Mouse (Mus musculus) heart, postnatal 0 days (tissue): ENCODE measurements at regions not wholly inside any gene's neighbourhood (a gene's known extent, or its start where the extent isn't known, plus 50 kb on each side); places are given as distances from the start of the nearest gene placed in this dataset.

Experiments used
- ATAC-seq: fragments of 200-750 bp; cut with Nextera tagmentation; 2 replicates; pipeline ENCODE4 v1.8.0; 2017; ENCODE audit warnings: low read depth, moderate number of reproducible peaks, moderate library complexity; ENCODE audit not compliant: insufficient read depth
- DNase-seq: peaks from one replicate; pipeline ENCODE4 v3.0.0-alpha.2; 2016; ENCODE audit warnings: low spot score
- H3K27ac ChIP-seq: fragments of 300-500 bp; sonication (generic); 2 replicates; pipeline ENCODE4 v1.5.1; 2014; ENCODE audit warnings: low read depth, mild to moderate bottlenecking
- H3K27me3 ChIP-seq: fragments of 300-500 bp; sonication (generic); 2 replicates; pipeline ENCODE4 v1.6.1; 2014; ENCODE audit warnings: low read length, mixed read lengths; ENCODE audit not compliant: control insufficient read depth, insufficient read depth
- H3K36me3 ChIP-seq: fragments of 300-500 bp; sonication (generic); replicated peaks from 2 replicates; pipeline ENCODE4 v1.6.1; 2014; ENCODE audit warnings: low read length, mixed read lengths; ENCODE audit not compliant: control insufficient read depth, insufficient read depth
- H3K4me1 ChIP-seq: fragments of 300-500 bp; sonication (generic); 2 replicates; pipeline ENCODE4 v1.6.1; 2014; ENCODE audit warnings: antibody characterized with exemption; ENCODE audit not compliant: control insufficient read depth, insufficient read depth
- H3K4me2 ChIP-seq: fragments of 300-500 bp; sonication (generic); 2 replicates; pipeline ENCODE4 v1.6.1; 2014; ENCODE audit warnings: low read depth, mild to moderate bottlenecking, low read length, moderate library complexity
- H3K4me3 ChIP-seq: fragments of 300-500 bp; sonication (generic); 2 replicates; pipeline ENCODE4 v1.5.1; 2014; ENCODE audit warnings: low read depth, low read length
- H3K9ac ChIP-seq: fragments of 300-500 bp; sonication (generic); replicated peaks from 2 replicates; pipeline ENCODE4 v1.6.1; 2014; ENCODE audit warnings: low read depth, low read length, mixed read lengths
- H3K9me3 ChIP-seq: fragments of 300-500 bp; sonication (generic); replicated peaks from 2 replicates; pipeline ENCODE4 v1.6.1; 2016; ENCODE audit warnings: low read length; ENCODE audit not compliant: control insufficient read depth
- CTCF ChIP-seq: IDR thresholded peaks from 2 replicates; pipeline ENCODE4 v1.5.1; 2016; ENCODE audit warnings: antibody characterized with exemption, control low read depth, low read depth
- EP300 ChIP-seq: IDR thresholded peaks from 2 replicates; pipeline ENCODE4 v1.6.1; 2016; ENCODE audit warnings: antibody characterized with exemption, low read depth
- WGBS: fragments of 180-500 bp; shearing (Covaris S2); extraction: QIAGEN DNeasy Blood & Tissue Kit; methylation state at CpG from one replicate; pipeline ENCODE4 v1.1.7; 2014; 5-methylcytosine and 5-hydroxymethylcytosine counted together

DNA sequence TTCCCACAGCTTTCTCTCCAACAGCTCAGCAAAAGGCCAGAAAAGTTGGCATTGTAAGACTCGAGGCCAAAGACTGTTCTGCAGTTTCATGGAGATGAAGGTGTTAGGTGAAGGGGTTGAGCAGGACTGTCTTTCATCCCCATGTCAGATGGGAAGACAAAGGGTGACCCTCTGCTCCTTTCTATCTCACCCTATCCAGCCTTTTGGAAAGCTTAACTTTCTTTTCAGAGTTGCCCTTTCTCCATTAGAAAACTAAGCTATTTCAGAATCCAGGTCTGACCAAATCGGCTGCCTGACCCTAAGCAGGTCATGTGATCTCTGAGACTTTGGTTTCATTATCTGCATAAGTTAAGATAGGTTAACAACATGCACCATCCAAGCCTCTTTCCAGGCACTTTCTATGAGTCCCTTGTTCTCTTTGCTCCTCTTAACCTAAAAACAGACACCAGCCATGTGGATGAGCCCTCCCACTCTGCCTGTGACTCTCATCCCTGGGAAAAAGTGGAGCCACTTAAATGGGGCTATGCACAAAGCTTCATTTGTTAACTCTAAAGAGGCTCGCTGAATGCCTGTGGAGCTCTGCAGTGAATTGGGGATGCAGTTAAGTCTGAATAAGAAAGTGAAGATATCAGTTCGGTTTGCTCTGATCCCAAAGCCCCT lies 450.9 kb downstream of the Tns1 start:
- no peak overlapping the region for H3K4me2 ChIP-seq
- H3K27ac ChIP-seq, result no peak overlapping the region
- ATAC-seq, result no peak
- H3K9ac ChIP-seq, result no peak overlapping the region
- H3K9me3 ChIP-seq, result 0 out of 2 replicates have a peak, but pooled peaks cover 4% of the 10 kb centered on the region
- H3K36me3 ChIP-seq, result no peaks in the 10 kb centered on the region
- H3K27me3 ChIP-seq, result no peaks in the 10 kb centered on the region
- 37% methylated on average over 4 of the region's 4 CpGs for WGBS
- DNase-seq, result no peak
- H3K4me3 ChIP-seq, result no peak overlapping the region
- no peaks in the 10 kb centered on the region; the same call in 1 of the 2 replicates for H3K4me1 ChIP-seq
- TF ChIP-seq CTCF (no peak), EP300 (no peak)

GRCm38 (mm10) chr1:73672239-73672638 lies 452.0 kb downstream of the Tns1 start:
- DNase-seq (peak; percentile 91), ATAC-seq (peak; percentile 97)
- no peaks in the 10 kb centered on the region for H3K27me3 ChIP-seq
- H3K4me1 ChIP-seq, result no peaks in the 10 kb centered on the region; the same call in 1 of the 2 replicates
- H3K36me3 ChIP-seq, result no peaks in the 10 kb centered on the region
- no peak overlapping the region for H3K9ac ChIP-seq
- WGBS, result 19% methylated on average over 4 of the region's 4 CpGs
- H3K9me3 ChIP-seq, result 0 out of 2 replicates have a peak, but pooled peaks cover 4% of the 10 kb centered on the region
- no peak overlapping the region for H3K4me3 ChIP-seq
- TF ChIP-seq CTCF (no peak), EP300 (no peak)
- peak overlapping the region; percentile 36; the same call in 1 of the 2 replicates for H3K27ac ChIP-seq
- no peak overlapping the region for H3K4me2 ChIP-seq

GRCm38 (mm10) chr1:73668691-73669090 lies 455.6 kb downstream of the Tns1 start:
- no peak overlapping the region for H3K27ac ChIP-seq
- ATAC-seq (no peak), DNase-seq (no peak)
- H3K4me3 ChIP-seq, result no peak overlapping the region
- no peaks in the 10 kb centered on the region for H3K9me3 ChIP-seq
- TF ChIP-seq EP300 (no peak), CTCF (no peak)
- no peak overlapping the region for H3K9ac ChIP-seq
- no peaks in the 10 kb centered on the region for H3K4me1 ChIP-seq
- H3K27me3 ChIP-seq, result no peaks in the 10 kb centered on the region
- 82% methylated on average over 2 of the region's 2 CpGs for WGBS
- no peak overlapping the region for H3K4me2 ChIP-seq
- H3K36me3 ChIP-seq, result no peaks in the 10 kb centered on the region

- TF ChIP-seq CTCF, result no peak
- no peak for TF ChIP-seq EP300
- no peaks in the 10 kb centered on the region for H3K36me3 ChIP-seq
- no peaks in the 10 kb centered on the region for H3K27me3 ChIP-seq
- H3K9ac ChIP-seq, result no peak overlapping the region
- no peak overlapping the region for H3K4me3 ChIP-seq
- no peaks in the 10 kb centered on the region for H3K4me1 ChIP-seq
- 18% methylated on average over 1 of the region's 1 CpGs for WGBS
- H3K4me2 ChIP-seq, result no peak overlapping the region
- DNase-seq, result no peak
- no peaks in the 10 kb centered on the region for H3K9me3 ChIP-seq
- no peak for ATAC-seq
- H3K27ac ChIP-seq, result no peak overlapping the region
Observed at GRCm38 (mm10) chr1:73663546-73663945, 460.7 kb downstream of the Tns1 start.

DNA sequence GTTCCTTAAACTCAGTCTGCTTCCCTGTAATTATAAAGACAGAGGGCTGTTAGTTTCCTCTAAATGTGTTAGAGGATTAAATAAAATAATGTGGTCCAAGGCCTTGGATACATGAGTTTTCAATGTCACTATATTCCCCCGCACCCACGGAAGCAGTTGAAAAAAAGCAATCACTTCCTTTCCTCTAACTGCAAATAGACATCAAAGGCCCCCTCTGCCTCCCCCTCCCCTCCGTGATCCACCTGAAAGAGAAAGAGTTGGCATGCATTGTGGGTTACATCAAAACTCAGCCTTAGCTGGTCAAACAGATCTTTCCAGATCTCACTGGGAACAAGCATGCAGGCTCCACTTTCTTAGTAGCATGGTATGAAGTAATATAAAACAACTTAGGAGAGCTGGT lies 479.2 kb downstream of the Tns1 start:
- no peak for DNase-seq
- Histone ChIP-seq H3K4me1 (peaks cover 7% of the 10 kb centered on the region; the same call in 1 of the 2 replicates), H3K4me2 (no peak overlapping the region), H3K9ac (no peak overlapping the region), H3K9me3 (no peaks in the 10 kb centered on the region), H3K4me3 (no peak overlapping the region), H3K36me3 (no peaks in the 10 kb centered on the region), H3K27ac (peak overlapping the region; percentile 33), H3K27me3 (no peaks in the 10 kb centered on the region)
- WGBS, result 74% methylated on average over 3 of the region's 3 CpGs
- no peak for ATAC-seq
- no peak for TF ChIP-seq EP300
- TF ChIP-seq CTCF, result no peak

- no peak overlapping the region for H3K4me3 ChIP-seq
- no peaks in the 10 kb centered on the region for H3K36me3 ChIP-seq
- WGBS, result 58% methylated on average over 5 of the region's 5 CpGs
- H3K27ac ChIP-seq, result peak overlapping the region; percentile 33
- ATAC-seq (peak; percentile 81), DNase-seq (peak; percentile 25)
- no peak overlapping the region for H3K9ac ChIP-seq
- TF ChIP-seq CTCF (no peak), EP300 (0 out of 2 replicates have a peak, but pooled peaks have one; percentile 30)
- H3K9me3 ChIP-seq, result no peaks in the 10 kb centered on the region
- peaks cover 7% of the 10 kb centered on the region; the same call in 1 of the 2 replicates for H3K4me1 ChIP-seq
- no peaks in the 10 kb centered on the region for H3K27me3 ChIP-seq
- no peak overlapping the region for H3K4me2 ChIP-seq
Observed at GRCm38 (mm10) chr1:73644394-73644793, 479.9 kb downstream of the Tns1 start.
